In the genomic region with DNA sequence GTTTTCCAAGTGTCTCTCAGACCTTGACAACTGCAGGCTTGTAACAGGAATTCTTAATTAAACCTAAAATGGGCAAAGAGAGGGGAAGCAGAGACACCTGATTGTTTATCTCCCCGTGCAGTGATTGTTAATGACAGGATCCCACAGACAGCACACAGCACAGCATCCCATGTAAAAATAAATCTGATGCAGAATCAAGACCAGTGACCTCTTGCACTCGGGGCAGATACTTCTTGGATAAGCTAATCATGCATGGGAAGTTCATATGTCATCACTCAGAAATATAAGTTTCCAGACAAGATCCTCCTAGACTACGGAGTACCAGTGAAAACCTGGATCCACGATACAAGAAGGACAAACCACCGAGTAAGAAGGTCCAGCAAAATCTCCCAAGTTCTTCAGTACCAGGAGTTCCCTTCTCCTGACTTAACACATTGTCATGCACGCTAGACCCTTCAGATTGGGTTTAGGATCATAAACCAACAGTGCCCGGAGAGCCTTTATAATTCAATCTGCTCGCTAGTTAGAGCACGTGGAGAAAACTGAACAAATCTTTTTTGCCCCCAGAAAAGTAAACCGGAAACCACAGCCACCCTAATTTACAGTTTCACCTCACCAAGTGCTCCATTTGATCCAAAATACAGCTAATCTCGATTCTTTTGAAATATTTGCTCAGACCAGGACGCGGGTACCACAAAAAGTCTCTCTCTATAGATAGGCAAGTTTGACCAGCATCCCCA, we compare ENCODE assay signal across 9 mouse cellular contexts. TPM values are rescaled to one million over a fixed set of nuclear protein-coding genes. Genes with fewer than 3 reads are reported as not detected.
DNase-seq lines count a peak whose midpoint lies in the region; ATAC-seq and TF ChIP-seq lines count a peak whose summit lies in the region.
"Had no signal": no experiment of that assay in that cellular context is flagged by ENCODE, and none has a peak within 500 bp of the region (broad histone marks: within the 10 kb centered on the region; RNA-seq: fewer than 3 reads in every experiment).

No protein-coding gene starts in this region.

- no peaks in the 10 kb centered on the region for H3K9me3 ChIP-seq in heart, embryonic 11.5 days (replicated peaks; ENCODE audit: control insufficient read depth, low read length)
- no peaks in the 10 kb centered on the region for H3K9me3 ChIP-seq in E14TG2a.4 (ENCODE audit: low read length)
- H3K9me3 ChIP-seq in hindbrain, embryonic 11.5 days (ENCODE audit: control insufficient read depth, low read length): no peaks in the 10 kb centered on the region
- no peaks in the 10 kb centered on the region for H3K9me3 ChIP-seq in liver, postnatal 0 days (ENCODE audit: low read length)

- DNase-seq in heart, postnatal 10 days: no peak
- peak; percentile 34 for DNase-seq in hindbrain, embryonic 11.5 days (ENCODE audit: low spot score)
- no peak for DNase-seq in liver, postnatal 0 days
- DNase-seq in frontal cortex, postnatal 10 days (ENCODE audit: low spot score in 2 of 2): no peak
- no peak for DNase-seq in testis, postnatal 10 days (ENCODE audit: low spot score)
- no peak for DNase-seq in left cerebral cortex, postnatal 14 days (ENCODE audit: low spot score in 2 of 2)

- no peak for ATAC-seq in heart, embryonic 11.5 days (replicated peaks; ENCODE audit: insufficient number of reproducible peaks, low FRiP score, low TSS enrichment)
- ATAC-seq in hindbrain, embryonic 11.5 days (ENCODE audit: low FRiP score): no peak; the same call in 1 of the 2 replicates
- ATAC-seq in liver, postnatal 0 days: no peak

- H3K9ac ChIP-seq in heart, embryonic 11.5 days (ENCODE audit: low read depth, low read length): no peak overlapping the region
- H3K9ac ChIP-seq in hindbrain, embryonic 11.5 days (ENCODE audit: low read depth, low read length): no peak overlapping the region
- H3K9ac ChIP-seq in liver, postnatal 0 days (replicated peaks): no peak overlapping the region

- H3K27me3 ChIP-seq in heart, embryonic 11.5 days (ENCODE audit: control insufficient read depth, insufficient read depth, low read length): peaks cover 21% of the 10 kb centered on the region
- H3K27me3 ChIP-seq in E14TG2a.4 (ENCODE audit: insufficient read depth, low read length): peaks cover 29% of the 10 kb centered on the region
- peaks cover 34% of the 10 kb centered on the region for H3K27me3 ChIP-seq in hindbrain, embryonic 11.5 days (ENCODE audit: control insufficient read depth, insufficient read depth, low read length)
- peaks cover 26% of the 10 kb centered on the region for H3K27me3 ChIP-seq in liver, postnatal 0 days (ENCODE audit: insufficient read depth, low read length)

- H3K4me1 ChIP-seq in heart, embryonic 11.5 days (ENCODE audit: control insufficient read depth, insufficient read depth, low read length): 0 out of 2 replicates have a peak, but pooled peaks cover 3% of the 10 kb centered on the region
- H3K4me1 ChIP-seq in E14TG2a.4 (replicated peaks; ENCODE audit: low read depth, low read length): peaks cover 54% of the 10 kb centered on the region
- H3K4me1 ChIP-seq in hindbrain, embryonic 11.5 days (replicated peaks; ENCODE audit: control insufficient read depth, insufficient read depth, low read length): peaks cover 7% of the 10 kb centered on the region; the same call in 1 of the 2 replicates
- H3K4me1 ChIP-seq in liver, postnatal 0 days (ENCODE audit: insufficient read depth): peaks cover 8% of the 10 kb centered on the region; the same call in 1 of the 2 replicates

- TF ChIP-seq CTCF in E14TG2a.4 (conservative IDR thresholded peaks at IDR 0.05; ENCODE audit: low read length): no peak
- TF ChIP-seq CTCF in liver, postnatal 0 days (IDR thresholded peaks at IDR 0.05; ENCODE audit: low read depth): no peak

- peak overlapping the region; percentile 44; the same call in 1 of the 2 replicates for H3K4me3 ChIP-seq in heart, embryonic 11.5 days (ENCODE audit: low read depth, low read length)
- H3K4me3 ChIP-seq in E14TG2a.4 (replicated peaks; ENCODE audit: low read length): peak overlapping the region; percentile 83
- H3K4me3 ChIP-seq in hindbrain, embryonic 11.5 days (ENCODE audit: low read depth, low read length): peak overlapping the region; percentile 47
- H3K4me3 ChIP-seq in liver, postnatal 0 days (ENCODE audit: low read depth, low read length): peak overlapping the region; percentile 44

- H3K4me2 ChIP-seq in heart, embryonic 11.5 days: peak overlapping the region; percentile 91
- H3K4me2 ChIP-seq in hindbrain, embryonic 11.5 days (replicated peaks; ENCODE audit: low read depth, low read length): peak overlapping the region; percentile 61
- H3K4me2 ChIP-seq in liver, postnatal 0 days (ENCODE audit: low read depth, low read length): peak overlapping the region; percentile 71

- TF ChIP-seq EP300 in liver, postnatal 0 days (IDR thresholded peaks at IDR 0.05; ENCODE audit: low read depth): no peak

- no peaks in the 10 kb centered on the region for H3K36me3 ChIP-seq in heart, embryonic 11.5 days (ENCODE audit: control insufficient read depth, insufficient read depth, low read length)
- no peaks in the 10 kb centered on the region for H3K36me3 ChIP-seq in E14TG2a.4 (ENCODE audit: insufficient read depth, low read length)
- H3K36me3 ChIP-seq in hindbrain, embryonic 11.5 days (ENCODE audit: control insufficient read depth, insufficient read depth, low read length): no peaks in the 10 kb centered on the region
- H3K36me3 ChIP-seq in liver, postnatal 0 days (replicated peaks; ENCODE audit: insufficient read depth, low read length): no peaks in the 10 kb centered on the region

- no peak overlapping the region for H3K27ac ChIP-seq in heart, embryonic 11.5 days (ENCODE audit: low read depth, low read length)
- no peak overlapping the region for H3K27ac ChIP-seq in hindbrain, embryonic 11.5 days (ENCODE audit: low read depth, low read length)
- no peak overlapping the region for H3K27ac ChIP-seq in liver, postnatal 0 days (ENCODE audit: low read depth)

- WGBS in heart, embryonic 11.5 days (ENCODE audit: insufficient replicate concordance): 18% methylated on average over 13 of the region's 13 CpGs
- WGBS in hindbrain, embryonic 11.5 days: 6% methylated on average over 13 of the region's 13 CpGs
- 19% methylated on average over 13 of the region's 13 CpGs for whole genome bisulfite sequencing in liver, postnatal 0 days (ENCODE audit: insufficient replicate concordance)

- intact Hi-C loops in heart, postnatal 10 days (cut with DNase I): no loop called here
- intact Hi-C loops in left cerebral cortex, postnatal 14 days (cut with DNase I): loop anchor here (10.0 kb wide), 1 partner anchor 258 kb away; no protein-coding TSS in a partner anchor

RNA-seq across cellular contexts. Expression of a gene that starts 1.3 kb away (rescaled TPM):
- 0.37 and 1.5 TPM in 2 replicates for polyA plus RNA-seq in heart, embryonic 11.5 days (2014; fragmentation: Nextera tagmentation; extraction: Ambion mirVana)
- total RNA-seq in heart, postnatal 10 days (2021): under 1 TPM; 0.25 to 0.31 TPM
- polyA plus RNA-seq in hindbrain, embryonic 11.5 days (2014; fragmentation: Nextera tagmentation; extraction: Ambion mirVana): 3.3 and 3.6 TPM in 2 replicates
- 3.6 and 4.0 TPM in 2 replicates for polyA plus RNA-seq in liver, postnatal 0 days (2015; fragmentation: Nextera tagmentation; extraction: Ambion mirVana)
- total RNA-seq in left cerebral cortex, postnatal 14 days (2021): 1 to 10 TPM; 3.8 to 4.0 TPM
- total RNA-seq: hematopoietic stem cell, adult 5-6 weeks had no signal
